Mouse (Mus musculus): ENCODE measurements at regions not wholly inside any gene's neighbourhood (a gene's known extent, or its start where the extent isn't known, plus 50 kb on each side); places are given as distances from the start of the nearest gene placed in this dataset.

GRCm38 (mm10) chr2:79094298-79094697 is 160.9 kb upstream of the Itga4 start:
- H3K4me1 ChIP-seq (replicated peaks), result no peaks in the 10 kb centered on the region
- H3K27me3 ChIP-seq, result no peaks in the 10 kb centered on the region
- no peaks in the 10 kb centered on the region for H3K36me3 ChIP-seq
- H3K27ac ChIP-seq (replicated peaks), result no peak overlapping the region
- 33% methylated on average over 1 of the region's 1 CpGs for WGBS
- no peak overlapping the region for H3K4me2 ChIP-seq
- no peak for ATAC-seq (ENCODE audit: low FRiP score, low read depth)
- no peak overlapping the region for H3K9ac ChIP-seq
- H3K4me3 ChIP-seq, result no peak overlapping the region
- H3K9me3 ChIP-seq, result no peaks in the 10 kb centered on the region

- H3K9ac ChIP-seq, result no peak overlapping the region
- no peaks in the 10 kb centered on the region for H3K4me1 ChIP-seq (replicated peaks)
- 85% methylated on average over 3 of the region's 3 CpGs for WGBS
- H3K27ac ChIP-seq (replicated peaks), result no peak overlapping the region
- no peak overlapping the region for H3K4me2 ChIP-seq
- no peaks in the 10 kb centered on the region for H3K27me3 ChIP-seq
- H3K9me3 ChIP-seq, result no peaks in the 10 kb centered on the region
- no peak overlapping the region for H3K4me3 ChIP-seq
- no peaks in the 10 kb centered on the region for H3K36me3 ChIP-seq
- no peak for ATAC-seq (ENCODE audit: low FRiP score, low read depth)
These were observed 158.5 kb upstream of the Itga4 start for GRCm38 (mm10) chr2:79096532-79097251.

- no peak overlapping the region for H3K4me3 ChIP-seq
- no peak overlapping the region for H3K9ac ChIP-seq
- H3K4me1 ChIP-seq (replicated peaks), result no peaks in the 10 kb centered on the region
- WGBS, result 86% methylated on average over 1 of the region's 1 CpGs
- H3K27me3 ChIP-seq, result no peaks in the 10 kb centered on the region
- no peak for ATAC-seq (ENCODE audit: low FRiP score, low read depth)
- H3K9me3 ChIP-seq, result no peaks in the 10 kb centered on the region
- H3K4me2 ChIP-seq, result no peak overlapping the region
- H3K36me3 ChIP-seq, result no peaks in the 10 kb centered on the region
- no peak overlapping the region for H3K27ac ChIP-seq (replicated peaks)
These were observed 155.6 kb upstream of the Itga4 start for GRCm38 (mm10) chr2:79099601-79100000.

GRCm38 (mm10) chr2:79111673-79112072 is 143.6 kb upstream of the Itga4 start:
- Histone ChIP-seq H3K27ac (replicated peaks) (no peak overlapping the region), H3K4me2 (no peak overlapping the region), H3K36me3 (no peaks in the 10 kb centered on the region), H3K9ac (no peak overlapping the region), H3K4me3 (no peak overlapping the region), H3K4me1 (replicated peaks) (no peaks in the 10 kb centered on the region), H3K9me3 (no peaks in the 10 kb centered on the region), H3K27me3 (no peaks in the 10 kb centered on the region)
- ATAC-seq (ENCODE audit: low FRiP score, low read depth), result no peak
- WGBS, result 91% methylated on average over 1 of the region's 1 CpGs

- WGBS, result 98% methylated on average over 1 of the region's 1 CpGs
- Histone ChIP-seq H3K36me3 (no peaks in the 10 kb centered on the region), H3K27me3 (no peaks in the 10 kb centered on the region), H3K4me3 (no peak overlapping the region), H3K9ac (no peak overlapping the region), H3K4me2 (no peak overlapping the region), H3K4me1 (replicated peaks) (no peaks in the 10 kb centered on the region), H3K27ac (replicated peaks) (no peak overlapping the region), H3K9me3 (no peaks in the 10 kb centered on the region)
- no peak for ATAC-seq (ENCODE audit: low FRiP score, low read depth)
These were observed 143.2 kb upstream of the Itga4 start for GRCm38 (mm10) chr2:79112076-79112475.

GRCm38 (mm10) chr2:79120610-79121345 is 134.4 kb upstream of the Itga4 start:
- Histone ChIP-seq H3K9ac (no peak overlapping the region), H3K36me3 (no peaks in the 10 kb centered on the region), H3K4me1 (replicated peaks) (no peaks in the 10 kb centered on the region), H3K4me3 (no peak overlapping the region), H3K9me3 (no peaks in the 10 kb centered on the region), H3K27me3 (no peaks in the 10 kb centered on the region), H3K27ac (replicated peaks) (no peak overlapping the region), H3K4me2 (no peak overlapping the region)
- 89% methylated on average over 6 of the region's 6 CpGs for WGBS
- ATAC-seq (ENCODE audit: low FRiP score, low read depth), result no peak

- Histone ChIP-seq H3K27me3 (no peaks in the 10 kb centered on the region), H3K9ac (no peak overlapping the region), H3K4me1 (replicated peaks) (no peaks in the 10 kb centered on the region), H3K9me3 (no peaks in the 10 kb centered on the region), H3K27ac (replicated peaks) (no peak overlapping the region), H3K4me3 (no peak overlapping the region), H3K36me3 (no peaks in the 10 kb centered on the region), H3K4me2 (no peak overlapping the region)
- ATAC-seq (ENCODE audit: low FRiP score, low read depth), result no peak
These were observed 132.7 kb upstream of the Itga4 start for GRCm38 (mm10) chr2:79122530-79122929.

GRCm38 (mm10) chr2:79124272-79124976 is 130.8 kb upstream of the Itga4 start:
- Histone ChIP-seq H3K4me3 (no peak overlapping the region), H3K9me3 (no peaks in the 10 kb centered on the region), H3K9ac (no peak overlapping the region), H3K4me2 (no peak overlapping the region), H3K36me3 (no peaks in the 10 kb centered on the region), H3K27me3 (no peaks in the 10 kb centered on the region), H3K27ac (replicated peaks) (no peak overlapping the region), H3K4me1 (replicated peaks) (no peaks in the 10 kb centered on the region)
- no peak for ATAC-seq (ENCODE audit: low FRiP score, low read depth)
- WGBS, result 88% methylated on average over 5 of the region's 5 CpGs

GRCm38 (mm10) chr2:79126170-79126879 is 128.9 kb upstream of the Itga4 start:
- no peaks in the 10 kb centered on the region for H3K4me1 ChIP-seq (replicated peaks)
- no peak overlapping the region for H3K4me3 ChIP-seq
- H3K27me3 ChIP-seq, result no peaks in the 10 kb centered on the region
- no peaks in the 10 kb centered on the region for H3K36me3 ChIP-seq
- no peak for ATAC-seq (ENCODE audit: low FRiP score, low read depth)
- no peak overlapping the region for H3K4me2 ChIP-seq
- 52% methylated on average over 6 of the region's 6 CpGs for WGBS
- no peaks in the 10 kb centered on the region for H3K9me3 ChIP-seq
- H3K9ac ChIP-seq, result no peak overlapping the region
- H3K27ac ChIP-seq (replicated peaks), result no peak overlapping the region

- Histone ChIP-seq H3K9ac (no peak overlapping the region), H3K4me2 (no peak overlapping the region), H3K27ac (replicated peaks) (no peak overlapping the region), H3K4me1 (replicated peaks) (no peaks in the 10 kb centered on the region), H3K9me3 (no peaks in the 10 kb centered on the region), H3K36me3 (no peaks in the 10 kb centered on the region), H3K4me3 (no peak overlapping the region), H3K27me3 (no peaks in the 10 kb centered on the region)
- 79% methylated on average over 6 of the region's 6 CpGs for WGBS
- no peak for ATAC-seq (ENCODE audit: low FRiP score, low read depth)
These were observed 128.1 kb upstream of the Itga4 start for GRCm38 (mm10) chr2:79126996-79127741.

- H3K4me1 ChIP-seq (replicated peaks), result no peaks in the 10 kb centered on the region
- no peak overlapping the region for H3K4me3 ChIP-seq
- 95% methylated on average over 1 of the region's 1 CpGs for WGBS
- H3K27me3 ChIP-seq, result no peaks in the 10 kb centered on the region
- H3K4me2 ChIP-seq, result no peak overlapping the region
- no peaks in the 10 kb centered on the region for H3K9me3 ChIP-seq
- H3K9ac ChIP-seq, result no peak overlapping the region
- H3K27ac ChIP-seq (replicated peaks), result no peak overlapping the region
- ATAC-seq (ENCODE audit: low FRiP score, low read depth), result no peak
- no peaks in the 10 kb centered on the region for H3K36me3 ChIP-seq
These were observed 127.4 kb upstream of the Itga4 start for GRCm38 (mm10) chr2:79127822-79128221.

Measured in hindbrain, embryonic 15.5 days (tissue).